Mouse (Mus musculus): ENCODE measurements around the gene Apbb2.

- no peak for TF ChIP-seq CEBPB (IDR thresholded peaks at IDR 0.05; ENCODE audit: insufficient read depth, poor library complexity, severe bottlenecking)
- no peak for TF ChIP-seq MAX (IDR thresholded peaks at IDR 0.05; ENCODE audit: low read depth)
- TF ChIP-seq USF1 (IDR thresholded peaks at IDR 0.05; ENCODE audit: low read depth), result no peak
- TF ChIP-seq POLR2A (IDR thresholded peaks at IDR 0.05; ENCODE audit: insufficient read length, low read depth), result no peak
- TF ChIP-seq MYOG (IDR thresholded peaks at IDR 0.05; ENCODE audit: control insufficient read depth in 1 of 3, insufficient read depth in 1 of 3, insufficient read length in 2 of 3, low read depth in 2 of 3), result no peak
- TF ChIP-seq SRF (IDR thresholded peaks at IDR 0.05; ENCODE audit: control insufficient read depth, insufficient read length, low read depth), result no peak
- no peak for TF ChIP-seq E2F4 (IDR thresholded peaks at IDR 0.05; ENCODE audit: insufficient read depth)
Observed at GRCm38 (mm10) chr5:66259000-66259399, 359.6 kb downstream of the Apbb2 start.
